Mouse (Mus musculus) myocyte (in vitro differentiated cells): ENCODE measurements around the gene Rab22a.

Experiments
- CEBPB ChIP-seq: IDR thresholded peaks from 2 replicates; pipeline ENCODE4 v1.6.1; 2011; ENCODE audit warnings: mild to moderate bottlenecking, moderate library complexity; ENCODE audit not compliant: poor library complexity, insufficient read depth, severe bottlenecking
- E2F4 ChIP-seq: IDR thresholded peaks from one replicate; pipeline ENCODE4 v1.6.1; 2011; ENCODE audit warnings: mild to moderate bottlenecking, control low read depth, moderate library complexity; ENCODE audit not compliant: insufficient read depth
- MAX ChIP-seq: IDR thresholded peaks from one replicate; pipeline ENCODE4 v1.6.1; 2011; ENCODE audit warnings: low read depth, mild to moderate bottlenecking, control low read depth
- MYOD1 ChIP-seq, 3 experiments: IDR thresholded peaks; one replicate each; pipeline ENCODE4 v1.6.1; 2011; ENCODE audit warnings: control low read depth in 2 of 3, low read depth in 2 of 3, mild to moderate bottlenecking in 2 of 3, moderate library complexity in 1 of 3; ENCODE audit not compliant: insufficient read length in 2 of 3, control insufficient read depth in 1 of 3
- MYOG ChIP-seq, 3 experiments: IDR thresholded peaks; one replicate each; pipeline ENCODE4 v1.6.1; 2011; ENCODE audit warnings: control low read depth in 2 of 3, low read depth in 2 of 3, mild to moderate bottlenecking in 2 of 3; ENCODE audit not compliant: insufficient read length in 2 of 3, control insufficient read depth in 1 of 3, insufficient read depth in 1 of 3
- POLR2A ChIP-seq: IDR thresholded peaks from one replicate; pipeline ENCODE4 v1.6.1; 2011; ENCODE audit warnings: low read depth, mild to moderate bottlenecking, control low read depth, moderate library complexity; ENCODE audit not compliant: insufficient read length
- POLR2AphosphoS2 ChIP-seq: IDR thresholded peaks from one replicate; pipeline ENCODE4 v1.6.1; 2011; ENCODE audit warnings: low read depth, control low read depth; ENCODE audit not compliant: insufficient read length
- SRF ChIP-seq: IDR thresholded peaks from one replicate; pipeline ENCODE4 v1.6.1; 2011; ENCODE audit warnings: low read depth; ENCODE audit not compliant: control insufficient read depth, insufficient read length
- TCF12 ChIP-seq: IDR thresholded peaks from one replicate; pipeline ENCODE4 v1.6.1; 2011; ENCODE audit warnings: mild to moderate bottlenecking, control low read depth; ENCODE audit not compliant: poor library complexity, insufficient read depth, severe bottlenecking
- USF1 ChIP-seq: IDR thresholded peaks from one replicate; pipeline ENCODE4 v1.6.1; 2011; ENCODE audit warnings: low read depth, mild to moderate bottlenecking, control low read depth, moderate library complexity

DNA sequence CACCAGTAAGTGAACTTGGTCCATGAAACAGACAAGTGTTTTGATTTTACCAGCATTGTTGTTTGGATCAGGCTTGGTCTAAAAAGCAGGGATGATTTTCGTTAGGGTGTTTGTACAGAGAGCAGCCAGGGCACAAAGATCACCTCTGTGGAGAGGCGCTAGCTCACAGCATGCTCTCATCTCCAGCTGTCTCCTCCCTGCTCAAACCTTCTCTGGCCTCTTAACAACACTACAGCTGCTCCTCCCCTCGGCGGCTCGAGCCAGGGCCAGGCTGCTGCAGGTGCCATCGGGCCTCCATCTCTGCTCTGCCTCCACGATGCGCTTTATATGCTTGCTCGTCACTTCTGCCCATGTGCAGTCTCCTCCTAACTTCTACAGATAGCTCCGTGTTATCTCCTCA lies 23.2 kb downstream of the Rab22a start:
- no peak for TF ChIP-seq E2F4
- no peak for TF ChIP-seq MYOD1 (IDR thresholded peaks at IDR 0.05; ENCODE audit: control insufficient read depth in 1 of 3, insufficient read length in 2 of 3, low read depth in 2 of 3)
- TF ChIP-seq POLR2A = no peak
- TF ChIP-seq TCF12 = no peak
- TF ChIP-seq MAX = no peak
- TF ChIP-seq CEBPB = no peak
- TF ChIP-seq MYOG (IDR thresholded peaks at IDR 0.05; ENCODE audit: control insufficient read depth in 1 of 3, insufficient read depth in 1 of 3, insufficient read length in 2 of 3, low read depth in 2 of 3) = peak in 2 of 3 experiments; percentile 5 to 58
- no peak for TF ChIP-seq USF1
- no peak for TF ChIP-seq POLR2AphosphoS2
- no peak for TF ChIP-seq SRF
